Mouse (Mus musculus) liver, embryonic 13.5 days (tissue): Measurements from ENCODE around the gene Slc22a7. TPM values are rescaled to one million over a fixed set of nuclear protein-coding genes. Genes with fewer than 3 reads are reported as not detected.

Source experiments
- ATAC-seq: fragments of 200-750 bp; cut with Nextera tagmentation; 2 replicates; pipeline ENCODE4 v1.8.0; 2017; ENCODE audit warnings: low read depth, mild to moderate bottlenecking, moderate number of reproducible peaks, moderate library complexity
- DNase-seq: peaks from one replicate; pipeline ENCODE4 v3.0.0; 2022
- H3K27ac ChIP-seq: fragments of 300-500 bp; sonication (generic); 2 replicates; pipeline ENCODE4 v1.5.1; 2015; ENCODE audit warnings: moderate library complexity, mild to moderate bottlenecking, inconsistent platforms
- H3K27me3 ChIP-seq: fragments of 300-500 bp; sonication (generic); 2 replicates; pipeline ENCODE4 v1.6.1; 2015; ENCODE audit warnings: mild to moderate bottlenecking, inconsistent platforms
- H3K36me3 ChIP-seq: fragments of 300-500 bp; sonication (generic); 2 replicates; pipeline ENCODE4 v1.6.1; 2015; ENCODE audit warnings: mild to moderate bottlenecking, inconsistent platforms
- H3K4me1 ChIP-seq: fragments of 300-500 bp; sonication (generic); replicated peaks from 2 replicates; pipeline ENCODE4 v1.6.1; 2015; ENCODE audit warnings: inconsistent platforms
- H3K4me2 ChIP-seq: fragments of 300-500 bp; sonication (generic); 2 replicates; pipeline ENCODE4 v1.6.1; 2015; ENCODE audit warnings: inconsistent platforms, mild to moderate bottlenecking, moderate library complexity
- H3K4me3 ChIP-seq: fragments of 300-500 bp; sonication (generic); replicated peaks from 2 replicates; pipeline ENCODE4 v1.5.1; 2015; ENCODE audit warnings: mild to moderate bottlenecking, inconsistent platforms
- H3K9ac ChIP-seq: fragments of 300-500 bp; sonication (generic); 2 replicates; pipeline ENCODE4 v1.6.1; 2015; ENCODE audit warnings: mild to moderate bottlenecking, inconsistent platforms
- H3K9me3 ChIP-seq: fragments of 300-500 bp; sonication (generic); replicated peaks from 2 replicates; pipeline ENCODE4 v1.6.1; 2016; ENCODE audit warnings: inconsistent platforms
- WGBS: fragments of 180-500 bp; shearing (Covaris S2); methylation state at CpG from one replicate; pipeline ENCODE4 v1.1.7; 2015; ENCODE audit not compliant: insufficient replicate concordance; 5-methylcytosine and 5-hydroxymethylcytosine counted together
- polyA plus RNA-seq: library from polyadenylated mRNA; unstranded; fragments of >200 nt; fragmentation: Nextera tagmentation; extraction: Ambion mirVana; gene quantifications from 2 replicates; pipeline ENCODE4 v1.2.1, GENCODE M21; 2015

The Slc22a7 gene
- polyA plus RNA-seq, 1 experiment from 2014 or later, result not detected

DNA sequence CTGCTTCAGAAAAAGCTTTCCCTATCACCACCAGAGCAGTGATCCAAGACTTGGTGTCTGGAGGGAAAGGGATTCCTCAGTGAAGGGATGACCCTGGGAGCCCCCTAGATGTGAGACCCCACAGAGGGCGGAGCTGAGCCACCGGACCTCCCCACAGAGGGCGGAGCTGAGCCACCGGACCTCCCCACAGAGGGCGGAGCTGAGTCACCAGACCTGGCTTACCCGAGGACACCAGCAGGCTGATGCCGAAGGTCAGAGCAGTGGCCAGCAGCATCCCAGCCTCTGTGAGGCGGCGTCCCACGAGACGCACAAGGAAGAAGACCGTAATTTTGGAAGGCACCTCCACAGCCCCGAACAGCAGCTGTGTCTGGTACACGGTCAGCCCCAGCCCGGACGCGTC is 4.6 kb downstream of the Slc22a7 start:
- DNase-seq, result no peak
- no peaks in the 10 kb centered on the region for H3K36me3 ChIP-seq
- peak; percentile 39 for ATAC-seq
- WGBS, result 11% methylated on average over 17 of the region's 17 CpGs
- no peaks in the 10 kb centered on the region for H3K9me3 ChIP-seq
- peak overlapping the region; percentile 41 for H3K4me2 ChIP-seq
- no peak overlapping the region for H3K27ac ChIP-seq
- peaks cover 8% of the 10 kb centered on the region for H3K4me1 ChIP-seq
- H3K9ac ChIP-seq, result no peak overlapping the region
- peaks cover 66% of the 10 kb centered on the region for H3K27me3 ChIP-seq
- H3K4me3 ChIP-seq, result no peak overlapping the region; the same call in 1 of the 2 replicates

DNA sequence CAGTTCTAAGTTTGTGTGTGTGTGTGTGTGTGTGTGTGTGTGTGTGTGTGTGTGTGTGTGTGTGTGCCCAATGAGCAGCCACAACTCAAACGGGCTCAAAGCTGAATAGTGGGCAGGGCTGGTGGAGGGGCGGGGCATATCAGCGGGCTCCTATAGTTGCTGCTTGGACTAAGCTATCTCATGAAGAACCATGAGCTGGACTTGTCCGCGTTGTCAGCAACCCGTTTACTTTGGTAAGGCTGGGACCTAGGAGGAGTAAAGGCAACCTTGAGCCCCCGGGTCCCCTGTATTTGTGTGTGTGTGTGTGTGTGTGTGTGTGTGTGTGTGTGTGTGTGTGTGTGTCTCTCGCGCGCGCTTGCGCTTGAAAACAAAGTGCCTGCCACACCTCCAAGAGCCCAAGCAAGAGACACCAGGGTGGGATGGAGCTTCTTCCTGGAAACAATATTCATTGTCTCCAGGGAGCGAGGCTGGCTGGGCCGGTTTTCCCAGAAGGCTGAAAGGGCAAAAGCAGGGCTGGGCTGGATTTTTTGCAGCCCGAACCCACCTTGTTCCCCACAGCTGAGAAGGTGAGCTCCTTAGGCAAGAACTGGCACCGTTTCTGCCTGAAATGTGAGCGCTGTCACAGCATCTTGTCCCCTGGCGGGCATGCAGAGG is 9.4 kb downstream of the Slc22a7 start, which contains the start of gene Crip3:
TSS of gene Crip3 (plus strand) at position 166 of the 654 bp plus-strand sequence.
- Histone ChIP-seq H3K9me3 (no peaks in the 10 kb centered on the region), H3K27ac (no peak within 1 kb of the TSS), H3K27me3 (peaks cover 36% of the 10 kb centered on the region), H3K4me2 (peak within 1 kb of the TSS; percentile 38; the same call in 1 of the 2 replicates), H3K36me3 (no peaks in the 10 kb centered on the region), H3K4me3 (no peak within 1 kb of the TSS), H3K9ac (no peak within 1 kb of the TSS), H3K4me1 (peaks cover 7% of the 10 kb centered on the region)
- no peak for ATAC-seq
- 17% methylated on average over 18 of the region's 18 CpGs for WGBS
- DNase-seq, result no peak

DNA sequence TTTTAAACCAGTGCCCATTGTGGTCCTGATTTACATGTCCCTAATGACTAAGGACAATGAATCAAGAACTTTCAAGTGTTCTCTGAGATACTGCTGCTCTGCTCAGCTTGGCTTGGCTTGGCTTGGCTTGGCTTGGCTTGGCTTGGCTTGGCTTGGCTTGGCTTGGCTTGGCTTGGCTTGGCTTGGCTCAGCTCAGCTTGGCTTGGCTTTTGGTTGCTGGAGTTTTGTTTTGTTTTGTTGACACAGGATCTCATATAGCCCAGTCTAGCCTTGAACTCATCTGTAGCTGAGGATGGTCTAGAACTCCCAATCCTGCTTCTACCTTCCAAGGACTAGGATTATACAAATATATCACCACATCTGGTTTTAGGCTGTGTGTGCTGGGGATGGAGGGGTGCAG is 11.8 kb downstream of the Slc22a7 start:
- ATAC-seq, result no peak
- DNase-seq, result no peak
- no peak overlapping the region for H3K4me3 ChIP-seq

DNA sequence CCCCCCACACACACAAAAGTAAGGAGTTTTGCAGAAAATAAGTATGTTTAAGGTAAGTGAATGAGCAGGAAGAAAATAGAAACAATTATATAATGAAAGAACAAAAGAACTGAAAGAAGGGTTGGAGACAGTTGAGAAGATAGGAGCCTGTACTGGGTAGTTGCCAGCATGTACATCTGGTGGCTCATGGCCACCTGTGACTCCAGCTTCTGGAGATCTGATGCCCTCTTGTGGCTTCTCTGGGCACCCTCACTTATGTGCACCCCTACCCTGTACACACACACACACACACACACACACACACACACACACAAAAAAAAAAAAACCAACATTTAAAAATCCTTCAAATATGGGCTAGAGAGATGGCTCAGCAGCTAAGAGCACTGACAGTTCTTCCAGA is 18.5 kb downstream of the Slc22a7 start:
- Histone ChIP-seq H3K36me3 (no peaks in the 10 kb centered on the region), H3K9me3 (no peaks in the 10 kb centered on the region), H3K27me3 (no peaks in the 10 kb centered on the region), H3K9ac (no peak overlapping the region), H3K27ac (no peak overlapping the region), H3K4me1 (no peaks in the 10 kb centered on the region), H3K4me3 (no peak overlapping the region), H3K4me2 (no peak overlapping the region)
- ATAC-seq, result no peak
- DNase-seq, result no peak

More for the DNA sequence above, 11.8 kb downstream of the Slc22a7 start:
- no peak overlapping the region for H3K27ac ChIP-seq
- peaks cover 3% of the 10 kb centered on the region; the same call in 1 of the 2 replicates for H3K4me1 ChIP-seq
- no peaks in the 10 kb centered on the region for H3K9me3 ChIP-seq
- no peaks in the 10 kb centered on the region for H3K36me3 ChIP-seq
- no peak overlapping the region for H3K4me2 ChIP-seq
- H3K9ac ChIP-seq, result no peak overlapping the region
- H3K27me3 ChIP-seq, result peaks cover 22% of the 10 kb centered on the region

DNA sequence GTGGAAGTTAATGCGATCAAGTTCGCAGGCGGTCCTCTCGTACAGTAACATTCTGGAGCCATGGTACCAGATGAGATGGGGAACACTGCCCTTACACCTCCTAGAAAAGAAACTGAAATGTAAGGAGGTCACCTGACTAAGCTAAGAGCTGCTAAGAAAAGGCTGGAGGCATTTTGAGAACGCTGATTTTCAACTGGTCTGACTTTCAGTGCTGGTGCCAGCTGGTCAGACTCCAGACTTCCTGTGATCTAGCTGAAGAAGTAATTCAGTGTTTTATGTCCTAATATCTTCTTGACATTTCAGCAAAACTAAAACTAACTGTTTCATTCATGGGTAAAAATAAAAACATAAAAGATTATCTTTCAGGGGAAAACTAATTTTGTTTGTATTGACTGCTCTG is 19.6 kb downstream of the Slc22a7 start:
- DNase-seq (no peak), ATAC-seq (no peak)
- 75% methylated on average over 5 of the region's 5 CpGs for WGBS
- Histone ChIP-seq H3K4me3 (no peak overlapping the region), H3K36me3 (peaks cover 4% of the 10 kb centered on the region; the same call in 1 of the 2 replicates), H3K4me2 (no peak overlapping the region), H3K9ac (no peak overlapping the region), H3K4me1 (no peaks in the 10 kb centered on the region), H3K9me3 (no peaks in the 10 kb centered on the region), H3K27ac (no peak overlapping the region), H3K27me3 (no peaks in the 10 kb centered on the region)

DNA sequence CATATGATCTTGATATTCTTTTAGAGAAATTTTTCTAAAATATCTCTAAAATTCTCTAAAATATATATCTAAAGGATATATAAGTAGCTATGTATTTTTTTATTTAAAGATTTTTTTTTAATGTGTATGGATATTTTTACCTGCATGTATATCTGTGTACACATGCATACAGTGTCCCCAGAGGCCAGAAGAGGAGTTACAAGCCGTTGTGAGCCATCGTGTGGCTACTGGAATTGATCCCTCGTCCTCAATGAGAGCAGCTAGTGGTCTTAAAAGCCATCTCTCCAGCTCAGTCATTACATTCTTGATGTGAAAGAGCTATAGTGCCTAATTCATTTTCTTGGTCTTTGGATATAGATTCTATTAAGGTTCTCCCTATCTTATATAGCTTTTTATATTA is 29.8 kb downstream of the Slc22a7 start:
- Histone ChIP-seq H3K4me2 (no peak overlapping the region), H3K9me3 (no peaks in the 10 kb centered on the region), H3K4me3 (no peak overlapping the region), H3K27me3 (no peaks in the 10 kb centered on the region), H3K27ac (no peak overlapping the region), H3K36me3 (peaks cover 38% of the 10 kb centered on the region; the same call in 1 of the 2 replicates), H3K4me1 (no peaks in the 10 kb centered on the region), H3K9ac (no peak overlapping the region)
- ATAC-seq, result no peak
- 42% methylated on average over 3 of the region's 3 CpGs for WGBS
- no peak for DNase-seq

DNA sequence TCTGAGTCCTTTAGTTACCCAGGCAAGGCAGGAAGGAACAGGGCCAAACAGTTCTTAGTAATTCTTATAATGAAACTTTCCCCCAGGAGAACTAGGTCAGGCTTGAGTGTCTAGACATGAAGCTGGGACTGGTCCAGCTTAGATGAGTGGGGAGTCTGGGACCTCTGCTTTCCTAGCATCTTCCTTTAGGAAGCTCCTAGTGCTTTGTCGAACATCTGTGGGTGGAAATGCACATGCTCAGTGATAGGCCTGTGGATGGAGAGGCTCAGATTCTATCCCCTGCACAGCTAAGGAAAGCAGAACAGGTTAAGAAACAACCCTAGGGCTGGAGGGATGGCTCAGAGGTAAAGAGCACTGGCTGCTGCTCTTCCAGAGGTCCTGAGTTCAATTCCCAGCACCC is 43.6 kb downstream of the Slc22a7 start:
- no peak overlapping the region for H3K4me3 ChIP-seq
- no peak overlapping the region for H3K4me2 ChIP-seq
- H3K4me1 ChIP-seq, result no peaks in the 10 kb centered on the region
- no peaks in the 10 kb centered on the region for H3K9me3 ChIP-seq
- ATAC-seq (no peak), DNase-seq (no peak)
- 80% methylated on average over 1 of the region's 1 CpGs for WGBS
- no peak overlapping the region for H3K9ac ChIP-seq
- H3K27ac ChIP-seq, result no peak overlapping the region
- no peaks in the 10 kb centered on the region for H3K27me3 ChIP-seq
- H3K36me3 ChIP-seq, result peaks cover 27% of the 10 kb centered on the region

DNA sequence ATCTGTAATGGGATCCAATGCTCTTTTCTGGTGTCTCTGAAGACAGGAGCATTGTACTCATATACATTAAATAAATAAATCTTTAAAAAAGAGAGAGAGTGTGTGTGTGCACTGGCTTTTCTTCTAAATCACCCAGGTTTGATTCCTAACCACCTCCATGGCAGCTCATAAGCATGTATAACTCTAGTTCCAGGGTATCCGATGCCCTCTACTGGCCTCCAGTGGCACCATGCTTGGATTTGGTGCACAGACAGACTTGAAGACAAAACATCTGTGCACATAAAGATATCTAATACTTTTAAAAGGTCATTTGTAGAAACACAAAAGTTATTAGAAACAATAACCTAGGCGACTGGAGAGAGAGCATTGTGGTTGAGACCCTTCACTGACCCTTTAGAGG is 45.2 kb downstream of the Slc22a7 start:
- no peaks in the 10 kb centered on the region for H3K9me3 ChIP-seq
- 0 out of 2 replicates have a peak, but pooled peaks cover 3% of the 10 kb centered on the region for H3K4me1 ChIP-seq
- H3K9ac ChIP-seq, result no peak overlapping the region
- WGBS, result 49% methylated on average over 2 of the region's 2 CpGs
- no peaks in the 10 kb centered on the region for H3K27me3 ChIP-seq
- H3K36me3 ChIP-seq, result peaks cover 26% of the 10 kb centered on the region; the same call in 1 of the 2 replicates
- H3K4me2 ChIP-seq, result no peak overlapping the region
- H3K27ac ChIP-seq, result no peak overlapping the region
- peak; percentile 22 for DNase-seq
- no peak for ATAC-seq
- H3K4me3 ChIP-seq, result no peak overlapping the region

DNA sequence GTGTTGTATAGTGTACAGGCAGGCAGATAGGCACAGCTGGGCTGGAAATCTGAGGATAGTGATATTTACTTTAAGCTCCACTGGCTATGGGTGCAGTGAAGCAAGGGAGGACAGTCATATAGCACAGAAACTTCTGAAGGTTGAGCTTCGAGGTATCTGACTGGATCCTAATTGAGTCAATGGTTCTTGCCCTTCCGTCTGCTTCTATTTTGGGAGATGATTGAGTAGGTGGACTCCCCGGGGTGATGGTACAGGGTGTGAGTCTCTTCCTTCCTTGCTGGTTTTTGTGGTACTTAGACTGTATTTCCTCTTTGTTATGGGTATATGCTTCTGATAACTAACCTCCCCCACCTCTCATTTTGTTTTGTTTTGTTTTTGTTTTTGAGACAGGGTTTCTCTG is 50.1 kb downstream of the Slc22a7 start:
- Histone ChIP-seq H3K4me2 (no peak overlapping the region), H3K27ac (no peak overlapping the region), H3K36me3 (peaks cover 18% of the 10 kb centered on the region; the same call in 1 of the 2 replicates), H3K4me1 (peaks cover 19% of the 10 kb centered on the region), H3K9me3 (no peaks in the 10 kb centered on the region), H3K4me3 (no peak overlapping the region), H3K27me3 (peaks cover 18% of the 10 kb centered on the region), H3K9ac (no peak overlapping the region)
- WGBS, result 39% methylated on average over 3 of the region's 3 CpGs
- ATAC-seq (no peak), DNase-seq (no peak)

DNA sequence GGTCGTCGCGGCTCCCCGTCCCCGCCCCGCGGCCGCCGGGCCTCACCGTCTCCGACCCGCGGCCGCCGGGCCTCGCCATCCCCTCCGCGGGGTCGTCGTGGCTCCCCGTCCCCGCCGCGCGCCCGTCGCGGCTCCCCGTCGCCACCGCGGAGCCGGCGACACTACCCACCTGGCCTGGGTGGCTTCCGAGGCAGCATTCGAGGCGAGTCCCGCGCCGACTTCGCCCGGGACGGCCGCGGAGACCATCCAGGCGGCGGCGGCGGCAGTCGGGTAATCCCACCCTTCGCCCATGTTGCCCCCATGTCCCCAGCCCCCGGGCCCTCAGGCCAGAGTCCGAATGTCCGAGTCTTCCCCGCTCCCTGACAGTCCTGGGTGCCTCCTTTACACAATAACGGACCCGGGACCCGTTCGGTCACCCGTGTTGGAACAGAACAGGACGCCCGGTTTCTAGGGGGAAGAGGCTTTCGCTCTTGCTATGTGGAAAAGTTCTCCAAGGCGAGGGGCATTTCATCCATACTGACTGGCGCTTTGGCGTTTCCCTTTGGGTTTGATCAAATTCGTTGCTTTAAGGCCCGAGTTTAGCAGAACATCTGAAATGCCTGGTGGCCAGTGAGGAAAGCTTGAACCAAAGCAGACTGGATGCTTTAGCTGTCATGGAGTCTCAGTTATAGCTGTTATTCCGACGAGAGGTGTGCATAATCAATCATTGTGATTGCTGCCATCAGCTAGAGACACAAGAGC is 54.0 kb downstream of the Slc22a7 start:
- H3K4me3 ChIP-seq, result peak overlapping the region; percentile 85
- peak overlapping the region; percentile 69 for H3K27ac ChIP-seq
- under 1% methylated on average over 70 of the region's 70 CpGs for WGBS
- peak; percentile 9 for DNase-seq
- 0 out of 2 replicates have a peak, but pooled peaks cover 9% of the 10 kb centered on the region for H3K36me3 ChIP-seq
- no peaks in the 10 kb centered on the region for H3K9me3 ChIP-seq
- H3K9ac ChIP-seq, result peak overlapping the region; percentile 91
- no peak for ATAC-seq
- peaks cover 18% of the 10 kb centered on the region for H3K27me3 ChIP-seq
- H3K4me1 ChIP-seq, result peaks cover 27% of the 10 kb centered on the region
- peak overlapping the region; percentile 98 for H3K4me2 ChIP-seq

DNA sequence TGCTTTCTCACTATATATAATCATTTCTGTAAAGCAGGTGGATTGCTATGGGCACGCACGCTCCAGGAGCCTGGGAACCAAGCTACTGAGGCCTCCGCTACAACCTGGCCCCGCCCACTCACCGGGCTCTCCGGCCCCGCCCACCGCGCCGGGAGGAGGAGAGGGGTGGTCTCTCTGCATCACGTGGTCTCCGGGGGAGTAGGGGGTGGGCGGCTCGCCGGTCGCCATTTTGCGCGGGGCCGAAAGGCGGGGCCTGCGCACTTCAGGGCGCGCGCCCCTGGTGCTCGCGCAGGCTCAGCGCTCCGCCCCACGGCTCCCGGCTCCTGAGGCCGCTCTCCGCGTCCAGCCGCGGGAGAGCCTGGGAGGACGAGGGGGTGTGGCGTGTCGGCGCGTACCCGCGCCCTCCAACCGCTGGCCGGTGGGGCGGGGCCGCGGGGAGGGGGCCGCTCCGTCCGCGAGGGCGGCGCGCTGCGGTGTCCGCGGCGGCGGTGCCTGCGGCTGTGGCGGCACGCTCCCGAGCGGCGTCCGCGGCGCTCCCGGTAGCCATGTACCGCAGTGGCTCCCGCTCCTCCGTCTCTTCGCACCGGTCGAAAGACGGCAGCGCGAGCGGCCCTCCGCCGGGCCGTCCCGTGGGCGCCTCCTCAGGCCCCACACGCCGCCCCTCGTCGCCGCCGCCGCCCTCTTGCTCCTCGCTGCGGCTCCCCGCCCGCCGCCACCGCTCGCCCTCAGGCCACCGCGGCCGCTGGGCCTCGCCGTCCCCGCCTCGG is 54.8 kb downstream of the Slc22a7 start, which contains the start of gene Zfp318:
TSS of gene Zfp318 (plus strand) at position 438 of the 767 bp plus-strand sequence.
- peak; percentile 98 for ATAC-seq
- H3K36me3 ChIP-seq, result 0 out of 2 replicates have a peak, but pooled peaks cover 6% of the 10 kb centered on the region
- H3K9ac ChIP-seq, result peak within 1 kb of the TSS; percentile 91
- peaks cover 27% of the 10 kb centered on the region for H3K4me1 ChIP-seq
- H3K27me3 ChIP-seq, result peaks cover 18% of the 10 kb centered on the region
- no peaks in the 10 kb centered on the region for H3K9me3 ChIP-seq
- H3K4me2 ChIP-seq, result peak within 1 kb of the TSS; percentile 98
- DNase-seq, result peak; percentile 95
- peak within 1 kb of the TSS; percentile 69 for H3K27ac ChIP-seq
- H3K4me3 ChIP-seq, result peak within 1 kb of the TSS; percentile 85
- WGBS, result 1% methylated on average over 86 of the region's 105 CpGs
